Mouse (Mus musculus): ENCODE results near the gene Mtfr1l.

The Mtfr1l gene

GRCm38 (mm10) chr4:134534932-134535786 is at the start of gene Mtfr1l:
Gene Mtfr1l, minus strand, starts transcription at chr4:134535387.
- peak; percentile 95 for DNase-seq (ENCODE audit: low spot score)

- no peak for DNase-seq (ENCODE audit: low spot score)
Observed at GRCm38 (mm10) chr4:134583513-134583912, 48.3 kb upstream of the Mtfr1l start.

- DNase-seq (ENCODE audit: low spot score) = no peak
Observed at GRCm38 (mm10) chr4:134581365-134581764, 46.2 kb upstream of the Mtfr1l start.

- no peak for DNase-seq (ENCODE audit: low spot score)
Observed at GRCm38 (mm10) chr4:134580351-134581148, 45.4 kb upstream of the Mtfr1l start.

- no peak for DNase-seq (ENCODE audit: low spot score)
Observed at GRCm38 (mm10) chr4:134579620-134580019, 44.4 kb upstream of the Mtfr1l start.

- DNase-seq (ENCODE audit: low spot score) = no peak
Observed at GRCm38 (mm10) chr4:134579212-134579611, 44.0 kb upstream of the Mtfr1l start.

GRCm38 (mm10) chr4:134578407-134578806 is 43.2 kb upstream of the Mtfr1l start:
- DNase-seq (ENCODE audit: low spot score) = no peak

GRCm38 (mm10) chr4:134577281-134577680 is 42.1 kb upstream of the Mtfr1l start:
- DNase-seq (ENCODE audit: low spot score) = no peak

GRCm38 (mm10) chr4:134575486-134575885 is 40.3 kb upstream of the Mtfr1l start:
- peak; percentile 83 for DNase-seq (ENCODE audit: low spot score)

GRCm38 (mm10) chr4:134572449-134573300 is 37.5 kb upstream of the Mtfr1l start:
- DNase-seq (ENCODE audit: low spot score) = peak; percentile 77

GRCm38 (mm10) chr4:134570704-134571451 is 35.7 kb upstream of the Mtfr1l start:
- DNase-seq (ENCODE audit: low spot score) = no peak

GRCm38 (mm10) chr4:134569831-134570230 is 34.6 kb upstream of the Mtfr1l start:
- no peak for DNase-seq (ENCODE audit: low spot score)

- no peak for DNase-seq (ENCODE audit: low spot score)
Observed at GRCm38 (mm10) chr4:134569205-134569604, 34.0 kb upstream of the Mtfr1l start.

- DNase-seq (ENCODE audit: low spot score) = no peak
Observed at GRCm38 (mm10) chr4:134567377-134568226, 32.4 kb upstream of the Mtfr1l start.

GRCm38 (mm10) chr4:134564093-134564492 is 28.9 kb upstream of the Mtfr1l start:
- no peak for DNase-seq (ENCODE audit: low spot score)

- no peak for DNase-seq (ENCODE audit: low spot score)
Observed at GRCm38 (mm10) chr4:134563624-134564023, 28.4 kb upstream of the Mtfr1l start.

- DNase-seq (ENCODE audit: low spot score) = no peak
Observed at GRCm38 (mm10) chr4:134562014-134562413, 26.8 kb upstream of the Mtfr1l start.

- no peak for DNase-seq (ENCODE audit: low spot score)
Observed at GRCm38 (mm10) chr4:134560699-134561098, 25.5 kb upstream of the Mtfr1l start.

GRCm38 (mm10) chr4:134559154-134559553 is 24.0 kb upstream of the Mtfr1l start:
- DNase-seq (ENCODE audit: low spot score) = no peak

- DNase-seq (ENCODE audit: low spot score) = no peak
Observed at GRCm38 (mm10) chr4:134558570-134559113, 23.5 kb upstream of the Mtfr1l start.
